Mouse (Mus musculus) stomach, embryonic 15.5 days (tissue): Measurements from ENCODE around the gene H2-T3. TPM values are rescaled to one million over a fixed set of nuclear protein-coding genes. Genes with fewer than 3 reads are reported as not detected.
"Not testable (repeated sequence)": the region's sequence is repeated elsewhere in the genome, so short reads cannot be mapped to it uniquely, and the experiment has no call there.

Source experiments
- ATAC-seq: fragments of 200-750 bp; cut with Nextera tagmentation; 2 replicates; pipeline ENCODE4 v1.8.0; 2017; ENCODE audit warnings: low read depth, moderate number of reproducible peaks, moderate TSS enrichment; ENCODE audit not compliant: insufficient read depth, low FRiP score
- H3K27ac ChIP-seq: fragments of 300-500 bp; sonication (generic); 2 replicates; pipeline ENCODE4 v1.5.1; 2015; ENCODE audit warnings: mild to moderate bottlenecking, inconsistent platforms
- H3K27me3 ChIP-seq: fragments of 300-500 bp; sonication (generic); replicated peaks from 2 replicates; pipeline ENCODE4 v1.6.1; 2015; ENCODE audit warnings: inconsistent platforms
- H3K36me3 ChIP-seq: fragments of 300-500 bp; sonication (generic); 2 replicates; pipeline ENCODE4 v1.6.1; 2015; ENCODE audit warnings: inconsistent platforms
- H3K4me1 ChIP-seq: fragments of 300-500 bp; sonication (generic); 2 replicates; pipeline ENCODE4 v1.6.1; 2015; ENCODE audit warnings: inconsistent platforms
- H3K4me2 ChIP-seq: fragments of 300-500 bp; sonication (generic); 2 replicates; pipeline ENCODE4 v1.6.1; 2015; ENCODE audit warnings: mild to moderate bottlenecking, inconsistent platforms
- H3K4me3 ChIP-seq: fragments of 300-500 bp; sonication (generic); replicated peaks from 2 replicates; pipeline ENCODE4 v1.5.1; 2015; ENCODE audit warnings: inconsistent platforms
- H3K9ac ChIP-seq: fragments of 300-500 bp; sonication (generic); 2 replicates; pipeline ENCODE4 v1.6.1; 2015; ENCODE audit warnings: inconsistent platforms
- H3K9me3 ChIP-seq: fragments of 300-500 bp; sonication (generic); 2 replicates; pipeline ENCODE4 v1.6.1; 2016; ENCODE audit warnings: inconsistent platforms
- WGBS: fragments of 180-500 bp; shearing (Covaris S2); methylation state at CpG from one replicate; pipeline ENCODE4 v1.1.7; 2015; 5-methylcytosine and 5-hydroxymethylcytosine counted together
- polyA plus RNA-seq: library from polyadenylated mRNA; unstranded; fragments of >200 nt; fragmentation: Nextera tagmentation; extraction: Ambion mirVana; gene quantifications from 2 replicates; pipeline ENCODE4 v1.2.1, GENCODE M21; 2015

Gene H2-T3
- polyA plus RNA-seq, 1 experiment from 2014 or later: 4.5 TPM

- ATAC-seq: no peak
- Histone ChIP-seq H3K9ac (no peak overlapping the region), H3K27me3 (peaks cover 25% of the 10 kb centered on the region), H3K27ac (no peak overlapping the region), H3K4me1 (peaks cover 5% of the 10 kb centered on the region), H3K36me3 (no peaks in the 10 kb centered on the region), H3K9me3 (no peaks in the 10 kb centered on the region), H3K4me3 (peak overlapping the region; percentile 41), H3K4me2 (peak overlapping the region; percentile 75)
- 1% methylated on average over 39 of the region's 41 CpGs for WGBS
Measured at GRCm38 (mm10) chr17:36205862-36206261, 15.8 kb upstream of the H2-T3 start.

- WGBS: 2% methylated on average over 15 of the region's 15 CpGs
- Histone ChIP-seq H3K4me3 (peak overlapping the region; percentile 41), H3K9me3 (no peaks in the 10 kb centered on the region), H3K27me3 (peaks cover 24% of the 10 kb centered on the region), H3K27ac (no peak overlapping the region), H3K36me3 (no peaks in the 10 kb centered on the region), H3K4me2 (peak overlapping the region; percentile 75), H3K9ac (no peak overlapping the region), H3K4me1 (peaks cover 5% of the 10 kb centered on the region)
- ATAC-seq: peak; percentile 43; the same call in 1 of the 2 replicates
Measured at GRCm38 (mm10) chr17:36205456-36205855, 15.4 kb upstream of the H2-T3 start.

GRCm38 (mm10) chr17:36201851-36202250 is 11.8 kb upstream of the H2-T3 start:
- no peaks in the 10 kb centered on the region for H3K9me3 ChIP-seq
- H3K4me1 ChIP-seq: peaks cover 5% of the 10 kb centered on the region
- peaks cover 22% of the 10 kb centered on the region for H3K27me3 ChIP-seq
- WGBS: 81% methylated on average over 2 of the region's 2 CpGs
- H3K27ac ChIP-seq: no peak overlapping the region
- no peak overlapping the region for H3K4me3 ChIP-seq
- H3K9ac ChIP-seq: no peak overlapping the region
- H3K4me2 ChIP-seq: no peak overlapping the region
- H3K36me3 ChIP-seq: no peaks in the 10 kb centered on the region
- ATAC-seq: no peak

DNA sequence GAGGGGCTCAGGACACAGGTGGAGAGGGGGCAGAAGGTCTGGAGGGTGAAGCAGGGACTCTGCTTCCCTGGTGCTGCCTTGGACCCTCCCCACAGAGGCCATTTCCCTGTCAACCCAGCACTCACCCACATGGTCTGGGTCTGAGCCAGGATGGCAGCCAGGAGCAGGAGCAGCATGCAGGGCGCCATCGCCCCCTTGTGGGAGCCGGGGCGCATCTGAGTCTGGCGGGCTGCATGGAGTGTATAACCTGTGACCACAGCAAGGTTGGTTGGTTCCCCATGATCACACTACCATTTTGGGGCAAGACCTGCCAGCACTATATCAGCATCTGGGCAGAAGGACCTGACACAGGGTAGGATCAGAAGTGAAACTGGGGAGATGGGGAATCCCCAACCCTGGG is 8.2 kb upstream of the H2-T3 start:
- 16% methylated on average over 5 of the region's 5 CpGs for WGBS

DNA sequence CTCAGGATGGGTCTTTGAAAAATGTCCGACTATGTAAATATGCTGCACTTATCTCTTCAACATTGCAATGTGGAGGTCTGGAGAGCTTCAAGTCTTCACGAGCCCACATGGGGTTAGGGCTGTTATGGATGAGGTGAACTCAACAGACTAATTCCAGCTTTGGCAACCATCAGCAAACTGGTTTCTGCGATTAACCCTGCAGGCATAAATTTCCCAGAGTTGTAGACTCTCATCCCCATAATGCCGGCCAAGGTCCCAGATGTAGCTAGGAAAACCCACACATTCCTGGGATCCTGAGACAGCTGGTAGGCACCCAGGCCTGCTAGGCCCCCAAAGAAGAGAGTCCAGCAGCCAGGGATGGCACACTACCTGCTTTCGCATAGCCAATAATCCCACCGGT is 4.4 kb upstream of the H2-T3 start:
- Histone ChIP-seq H3K4me1 (no peaks in the 10 kb centered on the region), H3K4me2 (no peak overlapping the region), H3K9me3 (no peaks in the 10 kb centered on the region), H3K27me3 (0 out of 2 replicates have a peak, but pooled peaks cover 4% of the 10 kb centered on the region), H3K27ac (no peak overlapping the region), H3K9ac (no peak overlapping the region), H3K36me3 (no peaks in the 10 kb centered on the region), H3K4me3 (no peak overlapping the region)
- 60% methylated on average over 6 of the region's 6 CpGs for WGBS
- no peak for ATAC-seq

More for the DNA sequence above, 8.2 kb upstream of the H2-T3 start:
- no peak overlapping the region for H3K4me3 ChIP-seq
- H3K4me1 ChIP-seq: no peaks in the 10 kb centered on the region
- H3K4me2 ChIP-seq: no peak overlapping the region
- no peak overlapping the region for H3K9ac ChIP-seq
- ATAC-seq: no peak
- H3K9me3 ChIP-seq: no peaks in the 10 kb centered on the region
- no peaks in the 10 kb centered on the region for H3K36me3 ChIP-seq
- peaks cover 5% of the 10 kb centered on the region; the same call in 1 of the 2 replicates for H3K27me3 ChIP-seq
- no peak overlapping the region for H3K27ac ChIP-seq

DNA sequence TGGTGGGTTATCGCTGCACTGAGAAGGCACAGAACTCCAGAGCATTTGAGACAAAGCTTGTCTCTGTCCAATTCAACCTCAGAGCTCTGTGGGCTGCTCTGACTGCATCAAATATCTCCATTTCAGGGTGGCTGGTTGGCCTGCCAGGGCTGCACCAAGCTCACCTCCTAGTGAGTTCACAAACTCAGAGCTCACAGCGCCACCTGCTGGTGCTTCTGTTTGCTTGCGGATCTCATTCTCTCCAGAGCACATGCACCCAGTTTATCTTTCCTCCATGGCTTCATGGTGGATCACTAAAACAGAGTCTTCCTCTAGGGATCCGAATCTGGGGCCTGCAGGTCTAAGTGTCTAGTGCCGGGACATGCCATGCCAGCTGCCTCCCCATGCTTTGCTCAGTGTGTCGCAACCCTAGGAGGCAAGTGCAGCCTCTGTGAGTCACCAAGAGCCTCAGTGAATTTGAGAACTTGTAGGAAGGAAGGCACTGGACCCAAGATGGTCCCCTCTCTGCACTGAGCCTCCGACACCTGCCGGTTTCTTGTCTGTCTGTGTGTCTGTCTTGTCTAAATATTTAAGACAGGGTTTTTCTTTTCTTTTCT is 3.6 kb upstream of the H2-T3 start:
- ATAC-seq: no peak
- no peaks in the 10 kb centered on the region for H3K4me1 ChIP-seq
- no peak overlapping the region for H3K27ac ChIP-seq
- 33% methylated on average over 8 of the region's 8 CpGs for WGBS
- H3K36me3 ChIP-seq: no peaks in the 10 kb centered on the region
- no peak overlapping the region for H3K4me2 ChIP-seq
- no peak overlapping the region for H3K9ac ChIP-seq
- no peak overlapping the region for H3K4me3 ChIP-seq
- 0 out of 2 replicates have a peak, but pooled peaks cover 9% of the 10 kb centered on the region for H3K27me3 ChIP-seq
- H3K9me3 ChIP-seq: no peaks in the 10 kb centered on the region

DNA sequence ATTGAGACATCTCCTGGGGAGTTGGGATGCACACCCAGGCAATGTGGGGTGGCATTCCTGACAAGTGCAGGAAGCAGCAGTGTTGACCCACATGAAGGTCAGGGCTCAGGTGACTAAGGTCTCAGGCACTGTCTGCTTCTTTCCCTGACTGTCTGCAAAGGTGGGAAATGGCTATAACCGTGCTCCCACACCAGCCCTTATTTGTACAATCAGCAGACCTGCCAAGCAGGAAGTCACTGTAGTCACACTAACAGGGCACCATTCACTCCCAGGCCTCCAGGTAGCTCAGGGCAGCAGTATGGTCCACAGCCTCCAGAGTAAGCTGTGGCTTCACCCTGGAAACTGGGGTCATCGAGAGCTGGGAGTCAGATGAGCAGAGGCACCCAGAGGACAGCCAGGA is 2.3 kb upstream of the H2-T3 start:
- ATAC-seq: no peak
- Histone ChIP-seq H3K27me3 (0 out of 2 replicates have a peak, but pooled peaks cover 9% of the 10 kb centered on the region), H3K9ac (no peak overlapping the region), H3K36me3 (no peaks in the 10 kb centered on the region), H3K4me1 (no peaks in the 10 kb centered on the region), H3K4me3 (no peak overlapping the region), H3K9me3 (no peaks in the 10 kb centered on the region), H3K27ac (no peak overlapping the region), H3K4me2 (no peak overlapping the region)
- WGBS: 49% methylated on average over 2 of the region's 2 CpGs

DNA sequence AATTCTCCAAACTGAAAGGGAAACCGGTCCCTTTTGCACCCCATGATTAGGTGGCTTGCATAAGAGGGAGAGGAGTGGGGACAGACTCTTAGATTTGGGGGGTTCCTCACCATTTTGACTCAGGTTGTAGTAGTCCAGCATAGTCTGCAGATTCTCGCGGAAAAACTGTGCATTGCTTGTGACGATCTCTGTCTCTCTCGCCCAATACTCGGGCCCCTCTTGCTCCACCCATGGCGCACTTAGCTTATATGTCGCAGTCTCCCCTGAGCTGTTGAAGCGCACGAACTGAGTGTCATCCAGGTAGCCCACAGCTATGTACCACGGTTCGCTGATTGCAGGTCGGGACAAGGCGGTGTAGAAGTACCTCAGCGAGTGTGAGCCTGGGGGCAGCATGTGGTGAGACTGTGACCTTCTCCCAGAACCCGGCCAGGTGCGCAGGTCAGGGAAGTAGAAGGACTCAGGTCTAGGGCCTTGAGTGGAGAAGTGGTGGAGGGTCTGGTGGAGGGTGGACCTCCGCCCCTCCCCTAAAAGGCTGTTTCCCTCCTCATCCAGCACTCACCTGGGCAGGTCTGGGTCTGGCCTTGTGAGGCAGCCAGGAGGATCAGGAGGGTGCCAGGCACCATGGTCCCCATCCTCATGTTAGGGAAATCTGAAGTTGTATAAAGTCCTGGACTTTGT is 457 bp downstream of the H2-T3 start:
- Histone ChIP-seq H3K9ac (no peak overlapping the region), H3K27me3 (0 out of 2 replicates have a peak, but pooled peaks cover 13% of the 10 kb centered on the region), H3K9me3 (no peaks in the 10 kb centered on the region), H3K36me3 (no peaks in the 10 kb centered on the region), H3K4me1 (no peaks in the 10 kb centered on the region), H3K4me3 (no peak overlapping the region), H3K27ac (no peak overlapping the region), H3K4me2 (no peak overlapping the region)
- peak; percentile 59; the same call in 1 of the 2 replicates for ATAC-seq
- 34% methylated on average over 18 of the region's 18 CpGs for WGBS

- Histone ChIP-seq H3K4me2 (no peak overlapping the region), H3K4me1 (no peaks in the 10 kb centered on the region), H3K36me3 (no peaks in the 10 kb centered on the region), H3K4me3 (no peak overlapping the region), H3K9me3 (no peaks in the 10 kb centered on the region), H3K27me3 (0 out of 2 replicates have a peak, but pooled peaks cover 13% of the 10 kb centered on the region), H3K27ac (no peak overlapping the region), H3K9ac (no peak overlapping the region)
- no peak for ATAC-seq
- WGBS: 56% methylated on average over 3 of the region's 3 CpGs
Measured at GRCm38 (mm10) chr17:36187540-36187939, 2.5 kb downstream of the H2-T3 start.

- 73% methylated on average over 12 of the region's 12 CpGs for WGBS
- H3K4me2 ChIP-seq: no peak overlapping the region
- H3K4me1 ChIP-seq: no peaks in the 10 kb centered on the region
- no peaks in the 10 kb centered on the region for H3K9me3 ChIP-seq
- no peak overlapping the region for H3K9ac ChIP-seq
- H3K27me3 ChIP-seq: 0 out of 2 replicates have a peak, but pooled peaks cover 7% of the 10 kb centered on the region
- no peak for ATAC-seq
- H3K4me3 ChIP-seq: no peak overlapping the region
- no peaks in the 10 kb centered on the region for H3K36me3 ChIP-seq
- no peak overlapping the region for H3K27ac ChIP-seq
Measured at GRCm38 (mm10) chr17:36182212-36182611, 7.9 kb downstream of the H2-T3 start.

GRCm38 (mm10) chr17:36179446-36179845 is 10.6 kb downstream of the H2-T3 start:
- H3K27me3 ChIP-seq, H3K27ac ChIP-seq, H3K9me3 ChIP-seq, H3K36me3 ChIP-seq, H3K9ac ChIP-seq, ATAC-seq, H3K4me1 ChIP-seq: not testable (repeated sequence)
- peak overlapping the region; percentile 36 for H3K4me3 ChIP-seq
- H3K4me2 ChIP-seq: peak overlapping the region; percentile 74
- WGBS: 19% methylated on average over 10 of the region's 10 CpGs

DNA sequence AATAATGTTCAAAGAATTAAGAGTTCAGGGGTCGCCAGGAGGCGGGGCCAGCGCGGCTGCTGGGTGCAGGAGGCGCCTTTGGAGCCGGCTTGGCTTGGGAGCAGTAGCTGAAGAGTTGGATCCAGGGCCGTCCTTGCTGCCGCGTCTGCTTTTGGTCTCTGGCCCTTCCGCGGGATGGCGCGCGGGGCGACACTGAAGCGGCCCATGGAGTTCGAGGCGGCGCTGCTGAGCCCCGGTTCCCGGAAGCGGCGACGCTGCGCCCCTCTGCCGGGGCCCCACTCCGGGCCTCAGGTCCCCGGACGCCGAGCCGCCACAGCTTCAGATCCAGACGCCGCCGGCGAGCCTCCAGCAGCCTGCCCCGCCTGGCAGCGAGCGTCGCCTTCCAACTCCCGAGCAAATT is 11.1 kb downstream of the H2-T3 start:
- ATAC-seq: 0 out of 2 replicates have a peak, but pooled peaks have one; percentile 58
- not testable (repeated sequence) for H3K36me3 ChIP-seq, H3K27ac ChIP-seq, H3K27me3 ChIP-seq, H3K9me3 ChIP-seq, H3K4me1 ChIP-seq
- under 1% methylated on average over 39 of the region's 40 CpGs for WGBS
- Histone ChIP-seq H3K9ac (0 out of 2 replicates have a peak overlapping the region, but pooled peaks have one; percentile 9), H3K4me2 (peak overlapping the region; percentile 74), H3K4me3 (peak overlapping the region; percentile 36)
